Mouse (Mus musculus): ENCODE measurements around the gene Gm8246.
"Not testable (repeated sequence)": the region's sequence is repeated elsewhere in the genome, so short reads cannot be mapped to it uniquely, and the experiment has no call there.

Gm8246 gene

GRCm38 (mm10) chr14:5477730-5478129 lies at the start of gene Gm8246:
TSS of gene Gm8246 (minus strand) at chr14:5477830.
- not testable (repeated sequence) for DNase-seq

DNA sequence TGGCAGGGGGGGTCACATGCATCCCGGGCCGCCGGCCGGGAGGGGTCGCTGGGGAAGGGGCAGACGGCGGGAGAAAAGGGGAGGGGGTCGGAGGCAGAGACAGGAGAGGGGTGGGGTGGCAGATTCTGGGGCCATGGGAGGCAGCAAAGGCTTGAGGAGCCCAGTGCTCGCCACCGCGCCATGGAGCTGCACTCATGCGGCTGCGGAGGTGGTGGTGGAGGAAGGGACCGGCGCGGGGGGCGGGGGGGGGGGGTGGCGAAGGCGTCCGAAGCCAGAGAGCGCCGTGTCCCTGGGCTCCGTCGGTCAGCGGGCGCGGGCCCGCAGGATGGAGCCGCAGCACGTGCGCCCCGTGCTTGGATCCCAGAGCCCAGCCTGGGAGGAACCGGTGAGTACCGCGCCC lies 23.7 kb upstream of the Gm8246 start, which contains the start of gene Gm3488:
Gene Gm3488, plus strand, starts transcription at position 301 of the 400 bp plus-strand sequence.
- DNase-seq: not testable (repeated sequence)

- not testable (repeated sequence) for DNase-seq
These were observed 6.3 kb upstream of the Gm8246 start, which contains the start of gene Gm3187 for GRCm38 (mm10) chr14:5483907-5484306. TSS of gene Gm3187 (plus strand) at chr14:5484207.

DNA sequence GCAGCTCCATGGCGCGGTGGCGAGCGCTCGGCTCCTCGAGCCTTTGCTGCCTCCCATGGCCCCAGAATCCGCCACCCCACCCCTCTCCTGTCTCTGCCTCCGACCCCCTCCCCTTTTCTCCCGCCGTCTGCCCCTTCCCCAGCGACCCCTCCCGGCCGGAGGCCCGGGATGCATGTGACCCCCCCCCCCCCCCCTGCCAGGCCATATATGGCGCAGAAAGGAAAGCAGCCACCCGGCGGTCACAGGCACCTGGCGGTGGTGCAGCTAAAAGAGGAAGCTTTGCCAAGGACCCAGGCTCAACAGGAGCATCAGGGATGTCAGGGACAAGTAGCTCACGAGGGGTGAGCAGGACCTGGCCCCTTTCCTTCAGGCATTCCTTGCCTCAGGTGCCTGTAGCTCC lies 17.2 kb downstream of the Gm8246 start:
- DNase-seq: not testable (repeated sequence)

DNA sequence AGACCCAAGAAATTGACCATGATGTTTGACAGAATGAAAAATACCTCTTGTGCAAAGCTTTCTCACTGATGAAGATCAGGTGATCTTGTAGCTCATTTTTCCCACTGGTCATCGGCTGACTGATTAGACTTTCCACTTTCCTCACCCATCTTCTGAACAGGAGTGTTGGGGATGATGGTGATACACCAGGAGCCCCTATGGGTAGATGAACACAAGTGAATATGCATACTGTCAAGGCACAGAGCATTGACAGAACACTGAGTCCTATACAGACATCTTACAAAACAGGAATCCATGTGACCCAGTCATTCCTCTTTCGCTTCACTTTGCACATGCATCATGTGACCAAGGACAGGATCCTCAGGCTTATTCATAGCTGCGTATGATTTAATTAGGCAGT lies 22.3 kb downstream of the Gm8246 start, which contains the start of gene Gm3194:
Gene Gm3194, minus strand, starts transcription at position 101 of the 400 bp plus-strand sequence.
- DNase-seq: not testable (repeated sequence)
